Mouse (Mus musculus) kidney, embryonic 16.5 days (tissue): ENCODE results near the gene Sfn. TPM values are rescaled to one million over a fixed set of nuclear protein-coding genes. Genes with fewer than 3 reads are reported as not detected.

Experiments used
- ATAC-seq: fragments of 200-750 bp; cut with Nextera tagmentation; 2 replicates; pipeline ENCODE4 v1.8.0; 2017; ENCODE audit warnings: moderate TSS enrichment; ENCODE audit not compliant: low FRiP score, low TSS enrichment
- H3K27ac ChIP-seq: fragments of 300-500 bp; sonication (generic); 2 replicates; pipeline ENCODE4 v1.5.1; 2014; ENCODE audit warnings: low read length
- H3K27me3 ChIP-seq: fragments of 300-500 bp; sonication (generic); 2 replicates; pipeline ENCODE4 v1.6.1; 2014; ENCODE audit warnings: low read length, control low read depth, mixed read lengths; ENCODE audit not compliant: insufficient read depth
- H3K36me3 ChIP-seq: fragments of 300-500 bp; sonication (generic); 2 replicates; pipeline ENCODE4 v1.6.1; 2014; ENCODE audit warnings: low read length, control low read depth, mixed read lengths; ENCODE audit not compliant: insufficient read depth
- H3K4me1 ChIP-seq: fragments of 300-500 bp; sonication (generic); 2 replicates; pipeline ENCODE4 v1.6.1; 2014; ENCODE audit warnings: low read length, control low read depth, mixed read lengths; ENCODE audit not compliant: insufficient read depth
- H3K4me2 ChIP-seq: fragments of 300-500 bp; sonication (generic); replicated peaks from 2 replicates; pipeline ENCODE4 v1.6.1; 2014; ENCODE audit warnings: low read depth, low read length
- H3K4me3 ChIP-seq: fragments of 300-500 bp; sonication (generic); 2 replicates; pipeline ENCODE4 v1.5.1; 2014; ENCODE audit warnings: mild to moderate bottlenecking, low read length
- H3K9ac ChIP-seq: fragments of 300-500 bp; sonication (generic); replicated peaks from 2 replicates; pipeline ENCODE4 v1.6.1; 2014; ENCODE audit warnings: low read length
- H3K9me3 ChIP-seq: fragments of 300-500 bp; sonication (generic); 2 replicates; pipeline ENCODE4 v1.6.1; 2016; ENCODE audit warnings: low read length, control low read depth
- WGBS: fragments of 180-500 bp; shearing (Covaris S2); extraction: QIAGEN DNeasy Blood & Tissue Kit; methylation state at CpG from one replicate; pipeline ENCODE4 v1.1.7; 2014; 5-methylcytosine and 5-hydroxymethylcytosine counted together
- polyA plus RNA-seq: library from polyadenylated mRNA; unstranded; fragments of >200 nt; fragmentation: Nextera tagmentation; extraction: Ambion mirVana; gene quantifications from 2 replicates; pipeline ENCODE4 v1.2.1, GENCODE M21; 2015

Sfn gene
- polyA plus RNA-seq, 1 experiment from 2014 or later: 20.7 TPM

DNA sequence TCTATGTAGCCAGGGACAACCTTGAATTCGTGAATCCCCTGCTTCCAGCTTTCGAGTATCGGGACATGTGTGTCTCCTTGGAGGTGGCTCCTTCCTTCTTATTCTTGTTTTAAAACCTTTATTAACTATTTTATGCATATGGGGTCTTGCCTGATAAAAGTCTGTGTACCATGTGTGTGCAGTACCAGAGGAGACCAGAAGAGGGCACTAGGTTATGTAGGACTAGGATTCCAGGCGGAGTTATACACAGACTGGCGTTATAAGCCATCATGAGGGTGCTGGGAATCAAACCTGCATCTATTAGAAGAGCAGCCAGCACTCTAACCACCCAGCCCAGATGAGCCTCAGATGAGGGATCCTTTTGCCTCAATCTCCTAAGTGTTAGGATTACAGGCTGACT lies 9.8 kb upstream of the Sfn start:
- H3K4me3 ChIP-seq: no peak overlapping the region
- WGBS: 96% methylated on average over 5 of the region's 5 CpGs
- no peak overlapping the region for H3K9ac ChIP-seq
- no peaks in the 10 kb centered on the region for H3K4me1 ChIP-seq
- H3K27ac ChIP-seq: no peak overlapping the region
- peaks cover 4% of the 10 kb centered on the region for H3K9me3 ChIP-seq
- no peaks in the 10 kb centered on the region for H3K27me3 ChIP-seq
- H3K36me3 ChIP-seq: peaks cover 37% of the 10 kb centered on the region
- no peak overlapping the region for H3K4me2 ChIP-seq
- no peak for ATAC-seq

- Histone ChIP-seq H3K4me1 (no peaks in the 10 kb centered on the region), H3K4me2 (no peak overlapping the region), H3K36me3 (peaks cover 45% of the 10 kb centered on the region), H3K27ac (no peak overlapping the region), H3K27me3 (no peaks in the 10 kb centered on the region), H3K9me3 (peaks cover 4% of the 10 kb centered on the region), H3K9ac (no peak overlapping the region), H3K4me3 (no peak overlapping the region)
- peak; percentile 57; the same call in 1 of the 2 replicates for ATAC-seq
- WGBS: 17% methylated on average over 6 of the region's 6 CpGs
Measured at GRCm38 (mm10) chr4:133609719-133610118, 7.8 kb upstream of the Sfn start.

DNA sequence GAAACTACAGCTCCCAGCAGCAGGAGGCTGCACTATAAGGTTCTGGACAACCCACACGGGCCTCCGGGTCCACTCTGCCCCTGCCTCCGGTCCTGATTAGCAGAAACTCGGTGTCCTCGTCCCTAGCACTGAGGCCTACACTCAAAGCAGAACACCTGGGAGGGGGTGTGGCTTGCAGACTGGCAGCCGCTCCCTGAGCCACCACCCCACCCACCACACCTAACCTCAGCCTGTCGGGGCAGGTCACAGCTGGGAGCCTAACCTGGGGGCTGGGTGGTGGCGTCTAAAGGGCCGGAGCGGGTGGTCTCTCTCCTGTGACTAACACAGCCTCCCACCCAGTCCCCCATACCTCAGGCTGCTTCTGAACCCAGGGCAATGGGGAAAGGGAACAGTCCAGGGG lies 5.3 kb upstream of the Sfn start:
- H3K27me3 ChIP-seq: peaks cover 4% of the 10 kb centered on the region
- no peak overlapping the region for H3K4me2 ChIP-seq
- no peak overlapping the region for H3K4me3 ChIP-seq
- peaks cover 4% of the 10 kb centered on the region for H3K9me3 ChIP-seq
- no peak overlapping the region for H3K9ac ChIP-seq
- WGBS: 81% methylated on average over 10 of the region's 10 CpGs
- H3K4me1 ChIP-seq: peaks cover 1% of the 10 kb centered on the region
- no peak for ATAC-seq
- no peak overlapping the region for H3K27ac ChIP-seq
- H3K36me3 ChIP-seq: peaks cover 27% of the 10 kb centered on the region

DNA sequence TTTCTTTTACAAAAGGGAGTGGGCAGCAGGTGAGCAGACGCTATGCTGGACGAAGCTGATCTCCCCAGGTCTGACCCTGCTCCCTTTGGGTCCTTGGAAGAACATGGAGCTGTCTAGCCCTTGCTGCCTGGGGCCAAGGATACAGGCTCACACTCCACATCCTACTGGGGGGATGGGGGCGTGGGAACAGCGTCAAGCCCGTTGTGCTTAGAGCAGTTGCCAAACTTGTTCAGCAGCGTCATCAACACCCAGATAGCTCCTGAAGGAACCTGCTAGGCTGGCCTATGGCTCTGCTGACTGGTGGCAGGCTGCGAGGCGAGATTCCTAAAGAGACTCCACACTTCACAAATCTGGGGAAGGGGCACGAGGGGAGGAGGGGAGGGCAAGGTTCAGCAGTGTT lies 3.4 kb upstream of the Sfn start:
- Histone ChIP-seq H3K4me1 (peaks cover 10% of the 10 kb centered on the region), H3K9me3 (no peaks in the 10 kb centered on the region), H3K27ac (peak overlapping the region; percentile 58), H3K4me3 (no peak overlapping the region), H3K4me2 (no peak overlapping the region), H3K27me3 (peaks cover 13% of the 10 kb centered on the region), H3K9ac (0 out of 2 replicates have a peak overlapping the region, but pooled peaks have one; percentile 31), H3K36me3 (peaks cover 22% of the 10 kb centered on the region)
- 60% methylated on average over 9 of the region's 9 CpGs for WGBS
- ATAC-seq: no peak

- no peaks in the 10 kb centered on the region for H3K9me3 ChIP-seq
- 58% methylated on average over 6 of the region's 6 CpGs for WGBS
- H3K27me3 ChIP-seq: peaks cover 18% of the 10 kb centered on the region
- no peak overlapping the region for H3K4me3 ChIP-seq
- ATAC-seq: no peak
- no peak overlapping the region for H3K9ac ChIP-seq
- no peak overlapping the region for H3K4me2 ChIP-seq
- H3K27ac ChIP-seq: no peak overlapping the region
- H3K4me1 ChIP-seq: peaks cover 14% of the 10 kb centered on the region
- peaks cover 22% of the 10 kb centered on the region for H3K36me3 ChIP-seq
Measured at GRCm38 (mm10) chr4:133604856-133605255, 2.9 kb upstream of the Sfn start.

- Histone ChIP-seq H3K9me3 (no peaks in the 10 kb centered on the region), H3K36me3 (peaks cover 22% of the 10 kb centered on the region), H3K27ac (no peak overlapping the region), H3K27me3 (peaks cover 22% of the 10 kb centered on the region), H3K4me2 (no peak overlapping the region), H3K4me1 (peaks cover 18% of the 10 kb centered on the region), H3K4me3 (no peak overlapping the region), H3K9ac (no peak overlapping the region)
- WGBS: 82% methylated on average over 7 of the region's 7 CpGs
- ATAC-seq: no peak
Measured at GRCm38 (mm10) chr4:133604175-133604574, 2.2 kb upstream of the Sfn start.

- no peak overlapping the region for H3K4me2 ChIP-seq
- 90% methylated on average over 5 of the region's 5 CpGs for WGBS
- H3K9me3 ChIP-seq: no peaks in the 10 kb centered on the region
- H3K27me3 ChIP-seq: peaks cover 23% of the 10 kb centered on the region
- peaks cover 15% of the 10 kb centered on the region for H3K36me3 ChIP-seq
- H3K4me3 ChIP-seq: no peak overlapping the region
- no peak overlapping the region for H3K9ac ChIP-seq
- peaks cover 28% of the 10 kb centered on the region for H3K4me1 ChIP-seq
- no peak overlapping the region for H3K27ac ChIP-seq
- no peak for ATAC-seq
Measured at GRCm38 (mm10) chr4:133603056-133603455, 1.1 kb upstream of the Sfn start.

GRCm38 (mm10) chr4:133600306-133600705 lies 1.7 kb downstream of the Sfn start:
- peak overlapping the region; percentile 67 for H3K4me3 ChIP-seq
- 9% methylated on average over 9 of the region's 9 CpGs for WGBS

GRCm38 (mm10) chr4:133599571-133600073 lies 2.3 kb downstream of the Sfn start:
- ATAC-seq: peak; percentile 97
- Histone ChIP-seq H3K9ac (peak overlapping the region; percentile 67), H3K9me3 (no peaks in the 10 kb centered on the region), H3K27me3 (peaks cover 23% of the 10 kb centered on the region), H3K4me3 (peak overlapping the region; percentile 67), H3K4me1 (peaks cover 28% of the 10 kb centered on the region), H3K4me2 (peak overlapping the region; percentile 92), H3K27ac (peak overlapping the region; percentile 66; the same call in 1 of the 2 replicates), H3K36me3 (peaks cover 3% of the 10 kb centered on the region)
- under 1% methylated on average over 49 of the region's 50 CpGs for WGBS

More at GRCm38 (mm10) chr4:133600306-133600705, 1.7 kb downstream of the Sfn start:
- peaks cover 28% of the 10 kb centered on the region for H3K4me1 ChIP-seq
- peak overlapping the region; percentile 54; the same call in 1 of the 2 replicates for H3K9ac ChIP-seq
- peaks cover 4% of the 10 kb centered on the region for H3K36me3 ChIP-seq
- 0 out of 2 replicates have a peak overlapping the region, but pooled peaks have one; percentile 8 for H3K27ac ChIP-seq
- peak overlapping the region; percentile 92 for H3K4me2 ChIP-seq
- H3K9me3 ChIP-seq: no peaks in the 10 kb centered on the region
- peaks cover 23% of the 10 kb centered on the region for H3K27me3 ChIP-seq
- no peak for ATAC-seq

- no peaks in the 10 kb centered on the region for H3K9me3 ChIP-seq
- H3K36me3 ChIP-seq: peaks cover 2% of the 10 kb centered on the region
- H3K4me2 ChIP-seq: peak overlapping the region; percentile 92
- WGBS: 19% methylated on average over 7 of the region's 7 CpGs
- H3K9ac ChIP-seq: peak overlapping the region; percentile 67
- peak overlapping the region; percentile 66 for H3K27ac ChIP-seq
- no peak for ATAC-seq
- peaks cover 23% of the 10 kb centered on the region for H3K27me3 ChIP-seq
- H3K4me3 ChIP-seq: peak overlapping the region; percentile 67
- peaks cover 28% of the 10 kb centered on the region for H3K4me1 ChIP-seq
Measured at GRCm38 (mm10) chr4:133599116-133599515, 2.9 kb downstream of the Sfn start.
